Mouse (Mus musculus): ENCODE measurements around the gene Ces5a. TPM values are rescaled to one million over a fixed set of nuclear protein-coding genes. Genes with fewer than 3 reads are reported as not detected.

Ces5a gene
- total RNA-seq, 2 experiments from 2014 or later = 0.86 to 1.7 TPM

Other genes with a start within 250 kb of the Ces5a start
- not detected for gene Ces1g, start 198.5 kb downstream of the Ces5a start, total RNA-seq (2021)
- gene Ces1h, start 156.1 kb downstream of the Ces5a start, total RNA-seq (2021) = not detected

Data from layer of hippocampus, postnatal 14 days (tissue).